7 mouse cellular contexts compared by ENCODE assay signal in the genomic region with DNA sequence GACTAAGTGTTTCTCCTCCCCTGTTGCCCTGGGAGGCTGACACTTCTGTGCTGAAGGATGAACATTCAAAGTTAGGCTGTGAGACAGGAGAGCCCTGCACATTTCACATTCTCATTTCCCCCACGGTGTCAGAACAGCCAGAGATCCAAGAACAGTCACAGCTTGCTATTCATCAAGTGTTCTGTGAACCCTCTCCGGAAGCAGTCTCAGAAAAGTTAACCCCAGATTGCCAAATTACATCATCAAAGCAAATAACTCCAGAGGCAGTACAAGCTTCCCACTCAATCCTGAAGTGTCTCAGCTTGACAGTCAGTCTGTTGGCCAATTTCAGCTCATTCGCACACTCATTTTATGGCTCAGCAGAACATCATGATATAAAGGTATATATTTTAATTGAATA. TPM values are rescaled to one million over a fixed set of nuclear protein-coding genes. Genes with fewer than 3 reads are reported as not detected.
DNase-seq lines count a peak whose midpoint lies in the region; ATAC-seq and TF ChIP-seq lines count a peak whose summit lies in the region.

No protein-coding gene starts in this region.

- peak; percentile 75 for DNase-seq in brain, embryonic 14.5 days (ENCODE audit: low read depth)
- peak; percentile 31 to 39 for DNase-seq in heart, adult 2 months
- no peak for DNase-seq in neural tube, embryonic 11.5 days (ENCODE audit: low spot score)
- no peak for DNase-seq in spleen, adult 18-20 months

- peak overlapping the region; percentile 68 for H3K4me2 ChIP-seq in kidney, embryonic 14.5 days (replicated peaks; ENCODE audit: low read depth, low read length)
- H3K4me2 ChIP-seq in liver, embryonic 12.5 days = peak overlapping the region; percentile 46
- H3K4me2 ChIP-seq in neural tube, embryonic 11.5 days (ENCODE audit: low read depth) = peak overlapping the region; percentile 38

- no peaks in the 10 kb centered on the region for H3K36me3 ChIP-seq in heart, adult 2 months (ENCODE audit: control insufficient read depth, insufficient read depth, low read length)
- H3K36me3 ChIP-seq in kidney, embryonic 14.5 days (ENCODE audit: control insufficient read depth, insufficient read depth, low read length) = no peaks in the 10 kb centered on the region
- no peaks in the 10 kb centered on the region for H3K36me3 ChIP-seq in liver, embryonic 12.5 days
- H3K36me3 ChIP-seq in neural tube, embryonic 11.5 days (ENCODE audit: control insufficient read depth, insufficient read depth, low read length) = no peaks in the 10 kb centered on the region

- no peak overlapping the region for H3K27ac ChIP-seq in cortical plate, adult 2 months (ENCODE audit: insufficient read depth, low read length)
- peak overlapping the region; percentile 61 for H3K27ac ChIP-seq in heart, adult 2 months
- H3K27ac ChIP-seq in kidney, embryonic 14.5 days (ENCODE audit: low read depth, low read length) = no peak overlapping the region
- peak overlapping the region; percentile 75 for H3K27ac ChIP-seq in liver, embryonic 12.5 days
- H3K27ac ChIP-seq in neural tube, embryonic 11.5 days (ENCODE audit: low read depth, low read length) = no peak overlapping the region

- no peak for TF ChIP-seq EP300 in heart, adult 2 months (IDR thresholded peaks at IDR 0.05; ENCODE audit: insufficient read depth, low read depth, low read length)

- peak overlapping the region; percentile 10 for H3K9ac ChIP-seq in heart, adult 2 months (ENCODE audit: low read depth, low read length)
- no peak overlapping the region for H3K9ac ChIP-seq in kidney, embryonic 14.5 days (ENCODE audit: low read depth, low read length)
- H3K9ac ChIP-seq in liver, embryonic 12.5 days = no peak overlapping the region
- H3K9ac ChIP-seq in neural tube, embryonic 11.5 days (ENCODE audit: low read length) = no peak overlapping the region

- no peaks in the 10 kb centered on the region; the same call in 1 of the 2 replicates for H3K4me1 ChIP-seq in cortical plate, adult 2 months (ENCODE audit: control insufficient read depth, insufficient read depth, low read length)
- peaks cover 2% of the 10 kb centered on the region; the same call in 1 of the 2 replicates for H3K4me1 ChIP-seq in heart, adult 2 months (ENCODE audit: control insufficient read depth, insufficient read depth, low read length)
- H3K4me1 ChIP-seq in kidney, embryonic 14.5 days (ENCODE audit: control insufficient read depth, insufficient read depth, low read length) = no peaks in the 10 kb centered on the region
- no peaks in the 10 kb centered on the region for H3K4me1 ChIP-seq in liver, embryonic 12.5 days
- H3K4me1 ChIP-seq in neural tube, embryonic 11.5 days (ENCODE audit: control insufficient read depth, insufficient read depth, low read length) = no peaks in the 10 kb centered on the region

- no peaks in the 10 kb centered on the region for H3K9me3 ChIP-seq in kidney, embryonic 14.5 days (ENCODE audit: control insufficient read depth, low read length)
- no peaks in the 10 kb centered on the region for H3K9me3 ChIP-seq in liver, embryonic 12.5 days (replicated peaks)
- H3K9me3 ChIP-seq in neural tube, embryonic 11.5 days (ENCODE audit: control insufficient read depth, low read length) = no peaks in the 10 kb centered on the region

- no peak for TF ChIP-seq POLR2A in brain, embryonic 14.5 days (IDR thresholded peaks at IDR 0.05; ENCODE audit: borderline replicate concordance, extremely low read depth, insufficient read depth, insufficient read length, poor library complexity, severe bottlenecking)
- no peak for TF ChIP-seq POLR2A in cortical plate, adult 2 months (IDR thresholded peaks at IDR 0.05; ENCODE audit: extremely low read depth, insufficient read depth, low read length)
- peak; percentile 55; the same call in 1 of the 2 replicates for TF ChIP-seq POLR2A in heart, adult 2 months (IDR thresholded peaks at IDR 0.05; ENCODE audit: insufficient read depth, low read depth, low read length)

- under 1% methylated on average over 3 of the region's 3 CpGs for WGBS in heart, adult 2 months
- WGBS in kidney, embryonic 14.5 days = under 1% methylated on average over 3 of the region's 3 CpGs
- 11% methylated on average over 3 of the region's 3 CpGs for WGBS in liver, embryonic 12.5 days (ENCODE audit: insufficient replicate concordance)
- 5% methylated on average over 3 of the region's 3 CpGs for WGBS in neural tube, embryonic 11.5 days

- H3K27me3 ChIP-seq in heart, adult 2 months (ENCODE audit: control insufficient read depth, insufficient read depth, low read length) = no peaks in the 10 kb centered on the region
- no peaks in the 10 kb centered on the region for H3K27me3 ChIP-seq in kidney, embryonic 14.5 days (ENCODE audit: control insufficient read depth, insufficient read depth, low read length)
- no peaks in the 10 kb centered on the region for H3K27me3 ChIP-seq in liver, embryonic 12.5 days (replicated peaks)
- no peaks in the 10 kb centered on the region for H3K27me3 ChIP-seq in neural tube, embryonic 11.5 days (ENCODE audit: control insufficient read depth, insufficient read depth, low read length)

- H3K79me2 ChIP-seq in heart, adult 2 months (replicated peaks; ENCODE audit: control insufficient read depth, insufficient read depth, low read length) = no peaks in the 10 kb centered on the region; the same call in 1 of the 2 replicates

- TF ChIP-seq CTCF in brain, embryonic 14.5 days (IDR thresholded peaks at IDR 0.05; ENCODE audit: borderline replicate concordance, extremely low read depth, insufficient read depth, insufficient read length) = no peak
- no peak for TF ChIP-seq CTCF in cortical plate, adult 2 months (IDR thresholded peaks at IDR 0.05; ENCODE audit: extremely low read depth, insufficient read depth, low read length)
- no peak for TF ChIP-seq CTCF in heart, adult 2 months (IDR thresholded peaks at IDR 0.05)

- intact Hi-C loops in heart, adult 2 months (cut with DNase I) = no loop called here

- ATAC-seq in kidney, embryonic 14.5 days (ENCODE audit: low FRiP score, low TSS enrichment) = peak; percentile 68
- no peak for ATAC-seq in liver, embryonic 12.5 days
- 0 out of 2 replicates have a peak, but pooled peaks have one; percentile 36 for ATAC-seq in neural tube, embryonic 11.5 days (ENCODE audit: insufficient read depth, low FRiP score, low TSS enrichment)

- peak overlapping the region; percentile 42 for H3K4me3 ChIP-seq in cortical plate, adult 2 months (ENCODE audit: insufficient read depth, low read length)
- H3K4me3 ChIP-seq in heart, adult 2 months = peak overlapping the region; percentile 52
- peak overlapping the region; percentile 33; the same call in 1 of the 2 replicates for H3K4me3 ChIP-seq in kidney, embryonic 14.5 days (ENCODE audit: low read length)
- H3K4me3 ChIP-seq in liver, embryonic 12.5 days = peak overlapping the region; percentile 24
- H3K4me3 ChIP-seq in neural tube, embryonic 11.5 days (ENCODE audit: low read depth, low read length) = no peak overlapping the region

RNA-seq across cellular contexts. Expression of a gene that starts 0.6 kb away (rescaled TPM):
- polyA plus RNA-seq in brain, embryonic 14.5 days (2012; rRNA removed) = 1.9 and 2.6 TPM in 2 replicates
- polyA plus RNA-seq in cortical plate, adult 2 months (2012; rRNA removed) = 8.7 and 9.3 TPM in 2 replicates
- 1 to 10 TPM; 6.9 to 8.8 TPM for total RNA-seq in heart, adult 2 months (2021)
- 2.9 and 6.9 TPM in 2 replicates for polyA plus RNA-seq in heart, adult 2 months (2012; rRNA removed)
- polyA plus RNA-seq in kidney, embryonic 14.5 days (2014; fragmentation: Nextera tagmentation; extraction: Ambion mirVana) = 0.26 and 0.46 TPM in 2 replicates
- polyA plus RNA-seq in liver, embryonic 12.5 days (2016; fragmentation: Nextera tagmentation; extraction: Ambion mirVana) = 5.2 TPM in 2 replicates
- polyA plus RNA-seq in neural tube, embryonic 11.5 days (2014; fragmentation: Nextera tagmentation; extraction: Ambion mirVana) = 0.32 and 0.73 TPM in 2 replicates

Comparison
In these comparisons a context has a peak if more than half of its experiments do, and no peak if none do; other contexts are left out.
1. DNase-seq: peak in brain, embryonic 14.5 days (single experiment) and heart, adult 2 months (2 of 2); none in neural tube, embryonic 11.5 days (single experiment) and spleen, adult 18-20 months (0 of 2).
2. H3K27ac ChIP-seq: peak in heart, adult 2 months (single experiment) and liver, embryonic 12.5 days (single experiment); none in cortical plate, adult 2 months (single experiment), kidney, embryonic 14.5 days (single experiment) and neural tube, embryonic 11.5 days (single experiment).
3. Peak in every context shown above with its lines, with median percentiles within 50 percentile points of each other: H3K4me2 ChIP-seq.